Mouse (Mus musculus): ENCODE measurements around the gene Adcy9.

Gene Adcy9

DNA sequence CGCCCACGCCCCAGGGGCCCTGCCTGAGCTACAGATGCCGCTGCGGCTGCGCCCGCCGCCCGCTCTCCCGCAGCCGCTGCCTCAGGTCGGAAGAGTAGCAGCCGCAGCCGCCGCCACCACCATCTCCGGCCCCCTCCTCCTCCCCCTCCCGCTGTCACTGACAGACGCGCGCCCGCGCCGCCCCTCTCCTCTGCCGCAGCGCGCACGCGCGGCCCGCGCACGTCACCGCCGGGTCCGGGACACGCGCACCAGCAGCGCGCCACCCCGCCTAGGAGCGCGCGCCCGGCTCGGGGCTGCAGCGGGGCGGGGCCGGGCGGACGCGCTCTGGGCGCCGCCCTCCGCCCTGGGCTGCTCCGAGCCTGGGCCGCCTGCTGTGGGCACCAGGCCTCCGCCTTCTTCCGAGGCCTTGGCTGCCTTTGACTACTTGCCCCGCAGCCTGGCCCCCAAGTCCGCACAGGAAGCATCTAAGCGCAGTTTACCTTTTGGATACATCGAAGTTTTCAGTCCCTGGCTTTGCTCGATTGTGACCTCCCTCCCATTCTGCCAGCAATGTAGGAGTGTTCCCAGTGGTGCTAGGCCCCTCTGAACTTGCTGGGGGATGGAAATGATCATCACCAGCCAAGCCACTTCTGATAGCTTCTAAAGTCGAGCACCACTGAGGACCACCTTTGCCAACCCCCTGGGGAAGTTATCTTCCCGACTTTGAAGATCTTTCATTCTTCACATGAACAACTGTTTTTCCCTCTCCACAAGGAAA lies at the start of gene Adcy9:
Gene Adcy9, minus strand, starts transcription at position 201 of the 757 bp plus-strand sequence.
- DNase-seq (ENCODE audit: low read depth, low spot score): peak; percentile 94

DNA sequence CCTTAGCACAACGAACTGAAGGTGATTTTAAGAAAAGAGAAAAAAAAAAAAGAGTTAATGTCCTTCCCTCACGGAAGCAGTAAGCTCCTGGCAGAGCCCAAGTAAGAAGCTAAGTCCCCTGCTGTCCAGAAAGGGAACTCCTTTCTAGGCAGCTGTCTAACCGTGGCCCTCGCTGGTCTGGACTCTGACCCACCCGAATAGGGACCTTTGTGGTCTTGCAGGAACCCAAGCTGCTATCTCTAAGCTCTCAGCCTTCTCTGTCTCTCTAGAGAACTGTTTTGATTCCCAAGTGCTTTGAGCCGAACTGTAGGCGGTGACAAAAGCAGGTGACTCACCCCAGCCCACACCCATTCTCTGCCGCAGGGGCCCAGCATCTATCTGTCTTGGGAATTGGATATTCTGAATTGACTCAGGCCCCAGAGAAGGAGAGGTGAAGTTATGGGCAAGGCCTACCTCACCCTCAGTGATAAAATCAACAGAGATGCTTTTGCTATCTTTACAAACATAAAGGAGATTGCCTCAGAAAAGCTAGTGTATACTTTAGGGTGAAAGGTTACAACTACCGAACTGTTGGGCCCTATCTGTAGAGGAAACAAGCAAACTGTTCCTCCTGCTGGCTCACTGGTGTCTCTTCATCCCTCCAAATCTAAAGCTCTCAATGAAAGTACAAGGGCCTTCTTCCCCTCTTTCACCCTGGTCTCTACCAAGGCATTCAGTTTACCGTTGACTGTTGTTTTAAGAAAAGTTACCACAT lies 49.5 kb upstream of the Adcy9 start:
- DNase-seq (ENCODE audit: low read depth, low spot score): peak; percentile 46

DNA sequence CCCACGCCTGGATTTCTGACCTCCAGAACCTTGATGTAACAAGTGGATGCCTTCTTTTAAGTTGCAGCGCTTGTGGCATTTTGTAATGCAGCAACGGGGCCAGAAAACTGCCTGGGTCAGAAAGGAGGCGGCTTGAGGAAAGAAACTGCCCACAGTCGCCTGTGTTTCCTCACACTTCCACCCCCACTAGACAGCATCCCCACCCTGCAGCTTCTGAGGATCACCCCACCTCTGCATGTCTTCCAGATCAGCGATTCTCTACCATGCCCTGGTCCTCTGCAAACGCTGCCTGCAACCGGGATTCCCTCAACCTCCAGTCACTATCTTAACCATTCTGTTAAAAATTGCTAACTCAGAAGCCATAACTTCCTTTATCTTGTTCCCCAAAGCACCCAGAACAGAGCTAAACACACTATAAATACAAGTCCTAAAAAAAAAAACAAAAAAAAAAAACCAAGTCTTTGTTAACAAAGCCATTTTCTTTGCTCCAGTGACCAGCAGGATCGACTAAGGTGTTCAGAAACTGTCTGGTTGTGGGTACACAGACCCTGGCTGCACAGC lies 44.3 kb upstream of the Adcy9 start:
- DNase-seq (ENCODE audit: low read depth, low spot score): no peak

DNA sequence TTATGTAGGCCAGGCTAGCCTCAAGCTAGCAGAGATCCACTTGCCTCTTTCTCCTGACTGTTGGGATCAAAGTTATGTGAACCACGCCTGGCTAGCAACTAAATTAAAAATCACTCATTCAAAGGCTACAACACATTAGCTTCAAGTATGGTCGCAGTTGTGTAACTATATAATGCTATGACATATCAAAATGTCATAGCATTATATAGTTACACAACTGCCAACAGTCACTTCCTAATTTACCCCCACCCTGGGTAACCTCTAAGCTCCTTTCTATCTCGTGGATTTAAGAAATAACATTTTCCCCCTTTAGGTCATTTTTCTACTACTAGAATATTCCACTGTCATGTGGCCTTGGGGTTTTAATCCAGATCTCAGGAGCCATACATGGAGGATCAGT lies 37.6 kb upstream of the Adcy9 start:
- DNase-seq (ENCODE audit: low read depth, low spot score): no peak

DNA sequence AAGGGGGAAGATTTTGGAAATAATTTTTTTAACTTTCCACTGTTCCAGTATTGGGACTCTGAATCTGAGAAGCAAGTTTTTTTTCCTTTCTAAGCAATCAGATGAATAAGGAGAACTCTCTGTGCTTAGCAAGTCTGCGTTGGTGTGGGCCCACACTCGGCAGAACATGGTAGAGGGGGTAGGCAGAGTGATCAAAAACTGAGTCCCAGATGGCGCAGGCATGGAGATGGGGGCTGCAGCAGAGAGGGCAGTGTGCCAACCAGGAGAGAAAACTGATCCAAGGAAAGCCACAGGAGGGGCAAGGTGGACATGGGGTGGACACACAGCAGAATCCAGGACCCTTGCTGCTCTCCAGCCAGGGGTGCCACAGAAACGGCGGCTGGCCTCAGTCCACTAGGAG lies 36.1 kb upstream of the Adcy9 start:
- DNase-seq (ENCODE audit: low read depth, low spot score): no peak

DNA sequence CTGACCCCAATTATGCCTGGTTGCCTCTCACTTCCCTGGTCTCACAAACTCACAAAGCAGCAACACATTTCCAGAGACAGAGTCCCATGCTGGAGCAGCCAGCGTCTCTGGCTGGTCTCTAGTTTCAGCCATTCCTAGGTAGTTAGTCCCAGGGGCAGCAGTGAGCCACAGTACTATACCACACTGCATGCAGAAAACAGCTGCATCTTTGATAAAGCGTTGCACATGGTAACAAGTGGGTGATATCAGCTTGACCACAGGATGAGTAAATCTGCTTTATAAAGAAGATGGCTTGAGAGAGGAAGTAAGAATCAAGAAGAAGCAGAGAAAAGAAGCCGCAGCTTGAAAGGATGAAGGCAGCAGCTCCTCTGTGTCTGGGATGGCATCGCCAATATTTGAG lies 35.4 kb upstream of the Adcy9 start:
- no peak for DNase-seq (ENCODE audit: low read depth, low spot score)

DNA sequence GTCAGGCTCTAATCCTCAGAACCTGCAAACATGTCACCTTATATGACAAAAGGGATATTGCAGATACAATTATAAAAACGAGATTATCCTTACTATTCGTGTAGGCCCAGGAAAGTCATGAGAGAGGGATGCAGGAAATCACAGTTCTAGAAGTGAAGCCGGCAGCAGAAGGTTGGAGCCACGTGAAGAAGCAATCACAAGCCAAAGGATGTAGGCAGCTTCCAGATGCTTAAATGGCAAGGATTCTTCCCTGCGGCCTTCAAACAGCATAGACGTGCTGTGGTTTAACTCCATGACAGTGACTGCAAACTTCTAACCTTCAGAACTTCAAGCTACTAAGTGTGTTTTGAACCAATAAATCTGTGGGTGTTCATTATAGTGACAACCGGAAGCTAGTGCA lies 34.3 kb upstream of the Adcy9 start:
- no peak for DNase-seq (ENCODE audit: low read depth, low spot score)

DNA sequence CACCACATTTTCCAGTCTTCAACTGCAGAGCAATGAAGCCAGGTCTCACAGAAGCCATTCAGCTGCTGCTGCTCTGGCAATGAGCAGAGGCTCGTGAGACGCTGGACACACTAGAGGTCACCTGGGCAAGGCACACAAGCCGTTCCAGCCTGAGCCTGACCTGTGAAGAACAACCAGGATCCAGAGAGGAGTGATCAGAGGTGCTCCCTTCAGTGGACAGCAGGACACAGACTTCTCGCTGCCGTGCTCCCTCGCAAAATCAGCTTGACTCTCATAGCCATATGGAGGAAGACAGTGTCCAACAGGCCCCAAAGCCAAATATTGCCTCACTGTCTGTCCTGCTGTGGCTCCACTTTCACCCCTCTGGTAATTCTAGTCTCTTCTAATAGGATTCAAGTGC lies 29.1 kb upstream of the Adcy9 start:
- DNase-seq (ENCODE audit: low read depth, low spot score): no peak

DNA sequence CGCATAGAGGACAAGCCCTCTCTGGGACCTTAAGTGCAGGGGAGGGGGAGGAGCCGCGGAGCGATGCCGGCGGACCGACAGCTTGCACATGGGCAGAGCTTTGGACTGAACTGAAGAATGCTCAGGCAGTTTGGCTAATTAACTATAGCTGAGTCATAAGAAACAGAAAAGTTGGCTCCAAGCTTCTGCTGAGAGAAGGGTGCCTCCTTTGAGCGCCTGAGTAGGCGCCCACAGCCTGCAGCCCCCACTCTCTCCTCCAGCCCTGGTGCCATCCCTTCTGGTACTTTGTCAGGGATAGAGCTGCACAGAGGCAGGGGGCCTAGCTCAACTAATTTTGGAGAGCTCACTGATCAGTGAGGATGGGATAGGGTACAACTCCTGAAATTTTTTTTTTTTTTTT lies 27.9 kb upstream of the Adcy9 start:
- peak; percentile 43 for DNase-seq (ENCODE audit: low read depth, low spot score)

DNA sequence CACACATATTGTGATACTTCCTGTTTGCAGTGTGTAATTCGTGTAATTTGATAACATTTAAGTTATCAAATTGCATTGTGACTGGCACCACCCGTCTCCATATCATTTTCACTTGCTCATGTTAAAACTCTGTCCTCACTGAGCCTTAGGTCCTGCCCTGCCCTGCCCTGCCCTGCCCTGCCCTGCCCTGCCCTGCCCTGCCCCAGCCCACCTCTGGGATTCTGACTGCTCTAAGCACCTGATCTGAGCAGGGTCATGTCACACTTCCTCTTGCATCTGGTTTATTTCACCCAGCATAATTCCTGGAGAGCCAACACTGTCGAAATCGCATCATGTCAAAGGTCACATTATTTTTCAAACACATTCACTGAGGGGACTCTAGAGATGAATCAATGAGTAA lies 26.1 kb upstream of the Adcy9 start:
- DNase-seq (ENCODE audit: low read depth, low spot score): no peak

DNA sequence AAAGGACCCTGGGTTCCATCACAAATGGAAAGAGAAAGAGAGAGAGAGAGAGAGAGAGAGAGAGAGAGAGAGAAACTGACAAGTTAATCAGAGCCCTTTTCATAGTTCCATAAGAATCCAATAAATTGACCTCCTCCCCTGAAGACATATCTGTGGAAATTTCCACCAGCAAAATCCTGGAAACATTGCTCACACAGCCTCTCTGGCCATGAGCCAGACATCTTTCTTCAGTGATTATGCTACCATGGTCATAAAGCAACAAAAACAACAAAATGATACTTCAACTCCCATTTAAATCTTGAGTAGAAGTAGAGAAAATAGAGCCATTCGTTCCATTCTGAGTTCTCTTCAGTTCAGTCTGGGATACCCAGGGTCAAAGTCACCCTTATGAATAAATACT lies 24.1 kb upstream of the Adcy9 start:
- DNase-seq (ENCODE audit: low read depth, low spot score): no peak

DNA sequence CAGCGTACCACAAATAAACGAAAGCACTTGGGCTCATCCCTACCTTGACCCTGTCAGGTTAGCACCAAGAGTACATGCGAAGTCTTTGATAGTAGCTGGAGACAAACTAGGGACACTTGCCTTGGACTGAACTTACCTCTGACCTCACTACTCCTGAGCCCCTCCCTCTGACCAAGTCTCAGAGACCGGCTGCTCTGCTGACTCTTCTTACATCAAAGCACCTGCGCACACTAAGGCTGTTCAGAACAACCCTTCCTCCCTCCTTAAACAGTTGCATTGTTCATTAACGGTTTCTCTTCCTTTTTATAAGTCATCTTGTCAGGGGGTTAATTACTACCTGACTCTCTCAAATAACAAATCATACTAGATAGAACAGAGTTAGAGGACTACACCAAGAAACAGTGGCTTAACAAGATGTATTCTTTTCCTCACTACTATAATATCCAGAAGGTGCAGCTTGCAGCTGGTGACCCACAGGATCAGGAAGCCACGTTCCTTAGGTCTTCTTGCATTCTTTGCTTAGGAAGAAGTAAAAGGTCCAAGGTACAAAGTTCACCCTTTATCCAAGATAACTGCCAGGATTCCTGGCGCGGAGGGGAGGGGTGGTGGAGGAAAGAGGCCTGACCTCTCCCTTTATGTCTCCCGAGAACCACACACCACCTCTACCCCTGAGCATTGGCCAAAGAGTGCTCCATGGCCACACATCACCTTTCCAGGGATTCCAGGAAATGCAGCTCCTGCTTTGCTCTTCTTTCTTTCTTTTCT lies 19.2 kb upstream of the Adcy9 start:
- DNase-seq (ENCODE audit: low read depth, low spot score): no peak

DNA sequence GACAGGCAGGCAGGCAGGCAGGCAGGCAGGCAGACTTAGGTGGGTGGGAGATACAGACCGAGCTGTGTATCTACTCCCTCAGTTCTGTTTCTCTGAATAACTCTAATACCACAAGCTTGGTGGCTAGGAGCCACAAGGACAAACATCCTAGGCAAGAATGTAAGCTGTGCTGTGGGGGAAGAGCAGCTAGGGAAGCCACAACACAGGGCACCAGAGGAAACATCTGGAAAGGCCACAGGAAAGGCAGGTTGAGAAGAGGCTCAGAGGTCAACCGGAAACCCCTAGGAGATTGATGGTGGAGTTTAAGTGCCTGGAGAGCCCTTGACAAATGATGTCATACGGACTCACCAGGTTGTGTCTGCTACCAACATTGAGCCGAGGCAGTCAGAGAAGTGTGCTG lies 16.4 kb upstream of the Adcy9 start:
- DNase-seq (ENCODE audit: low read depth, low spot score): no peak

DNA sequence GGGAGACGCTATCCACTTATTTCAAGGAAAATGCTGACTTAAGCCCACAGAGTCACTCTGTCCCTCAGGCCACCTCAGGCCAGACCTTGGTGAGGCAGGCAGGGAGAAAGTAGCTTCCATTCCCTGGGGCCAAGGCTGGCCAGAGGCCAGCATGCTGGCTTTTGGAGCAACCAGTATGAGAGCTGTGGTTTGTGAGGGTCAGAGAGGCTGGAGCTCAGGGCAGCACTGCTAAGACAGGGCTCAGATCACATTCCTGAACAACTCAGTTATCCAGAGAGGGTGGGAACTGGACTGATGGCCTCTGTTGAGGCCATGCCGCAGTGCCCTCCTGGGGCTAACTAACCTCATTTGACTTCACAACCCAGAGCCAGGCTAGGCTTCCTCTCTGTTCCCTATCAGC lies 15.1 kb upstream of the Adcy9 start:
- no peak for DNase-seq (ENCODE audit: low read depth, low spot score)

DNA sequence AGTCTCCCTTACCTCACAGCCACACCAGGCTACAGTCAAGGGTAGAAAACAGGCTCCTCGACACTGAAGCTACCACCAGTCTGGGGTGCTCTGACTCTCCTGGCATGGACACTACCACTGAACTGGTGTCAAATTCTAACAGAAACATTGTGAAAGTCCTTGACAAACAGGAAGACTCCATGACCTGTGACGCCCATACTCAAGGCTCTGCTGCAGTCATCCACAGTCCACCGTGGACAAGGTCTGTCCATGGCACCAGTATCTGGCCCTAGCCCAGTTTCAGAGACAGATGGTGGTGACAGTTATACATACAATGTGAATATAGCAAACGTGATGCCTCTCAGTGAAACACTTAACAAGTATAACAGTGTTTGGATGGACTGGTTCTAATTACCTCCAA lies 11.5 kb upstream of the Adcy9 start:
- DNase-seq (ENCODE audit: low read depth, low spot score): no peak

DNA sequence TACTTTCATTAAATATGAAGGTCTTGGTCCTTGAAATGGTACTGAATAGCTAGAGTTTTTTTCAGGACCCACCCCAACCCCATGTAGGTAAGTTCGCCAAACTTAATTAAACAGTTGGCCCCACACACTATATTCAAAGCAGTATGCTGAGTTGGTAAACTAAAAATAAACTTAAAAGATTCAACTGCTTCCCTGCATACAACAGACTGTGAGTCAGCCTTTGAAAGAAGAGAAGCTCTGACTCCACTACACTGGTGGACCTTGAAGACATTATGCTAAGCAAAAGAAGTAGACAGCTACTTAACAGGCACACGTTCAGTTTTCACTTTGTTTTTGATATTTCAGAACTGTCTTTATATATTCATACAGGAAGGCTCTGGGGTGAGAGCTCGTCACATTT lies 10.7 kb upstream of the Adcy9 start:
- no peak for DNase-seq (ENCODE audit: low read depth, low spot score)

DNA sequence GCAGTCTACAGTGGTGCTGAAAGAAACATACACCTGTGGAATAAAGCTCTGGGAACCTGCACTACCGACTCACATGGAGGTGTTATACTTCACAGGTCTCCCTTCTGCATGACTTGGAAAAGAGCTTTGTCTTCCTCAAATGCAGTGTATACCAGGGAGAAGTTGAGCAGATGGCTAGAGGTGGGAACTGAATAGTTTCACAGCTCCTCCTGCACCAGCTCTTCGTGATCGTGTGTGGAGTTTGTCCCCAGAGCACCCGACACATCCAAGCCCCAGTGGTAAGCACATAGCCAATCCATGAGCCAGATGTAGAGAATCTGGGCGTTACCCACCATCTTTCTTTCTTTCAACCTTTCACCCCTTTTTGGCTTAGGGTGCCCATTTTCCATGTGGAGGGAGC lies 9.9 kb upstream of the Adcy9 start:
- DNase-seq (ENCODE audit: low read depth, low spot score): no peak

DNA sequence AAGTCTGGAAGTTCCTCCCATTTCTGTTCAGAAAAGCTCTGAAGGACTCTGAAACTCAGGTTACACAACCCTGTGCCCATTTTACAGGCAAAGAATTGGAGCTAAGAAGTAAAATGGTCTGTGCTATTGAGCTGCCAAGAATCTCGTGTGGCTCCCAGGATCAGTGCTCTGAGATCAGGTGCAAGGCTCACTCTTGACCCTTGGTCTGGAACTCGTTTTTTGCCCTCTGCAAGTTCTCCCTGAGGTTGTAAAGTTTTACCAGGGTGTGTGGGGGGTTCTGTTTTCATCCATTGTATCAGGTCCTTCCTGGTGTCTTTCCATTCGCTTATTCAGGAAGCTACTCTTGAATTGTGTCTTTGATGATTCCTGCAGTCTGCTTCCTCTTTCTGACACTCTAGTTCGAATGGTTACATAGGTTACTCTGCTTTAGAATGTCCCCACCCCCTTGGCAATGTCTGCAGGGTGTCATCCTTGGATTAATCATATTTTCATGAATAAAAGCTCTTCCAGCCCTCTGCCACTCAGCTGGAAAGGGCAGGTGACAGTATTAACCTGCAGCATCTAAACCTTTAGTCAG lies 5.4 kb upstream of the Adcy9 start:
- no peak for DNase-seq (ENCODE audit: low read depth, low spot score)

DNA sequence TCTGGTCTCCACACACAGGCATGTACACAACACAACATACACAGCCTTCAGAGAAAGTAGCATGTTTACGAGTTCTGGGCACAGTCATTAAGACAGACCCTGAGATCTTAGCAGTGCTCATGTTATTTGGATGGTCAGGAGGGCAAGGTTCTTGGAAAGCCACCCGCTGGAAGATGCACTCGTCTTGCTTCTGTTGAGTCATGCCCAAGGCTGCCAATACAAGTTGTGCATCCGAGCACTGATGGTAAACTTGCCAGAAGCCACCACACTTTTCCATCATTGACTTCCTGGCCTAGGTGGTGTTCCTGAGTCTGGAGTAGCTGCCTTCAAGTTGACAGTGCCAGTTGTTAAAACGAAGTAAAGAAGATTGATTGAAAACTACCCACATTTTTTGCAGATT lies 3.3 kb upstream of the Adcy9 start:
- no peak for DNase-seq (ENCODE audit: low read depth, low spot score)

DNA sequence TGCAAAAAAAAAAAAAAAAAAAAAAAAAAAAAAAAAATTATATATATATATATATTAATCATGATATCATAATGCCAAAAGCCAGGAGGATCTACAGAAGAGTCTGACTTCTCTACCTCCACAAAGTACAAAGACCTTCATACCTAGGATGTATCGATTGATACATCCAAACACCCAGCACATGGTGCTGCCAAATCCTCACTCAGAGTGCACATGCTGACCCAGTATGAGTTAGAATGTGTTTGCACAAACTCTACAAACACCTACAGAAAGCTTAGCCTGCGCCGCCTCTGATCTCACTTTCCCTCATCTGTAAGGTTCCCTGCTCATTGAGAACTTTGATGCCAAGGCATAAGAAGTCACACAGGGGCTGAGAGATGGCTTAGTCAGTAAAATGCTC lies 2.7 kb upstream of the Adcy9 start:
- DNase-seq (ENCODE audit: low read depth, low spot score): no peak

DNA sequence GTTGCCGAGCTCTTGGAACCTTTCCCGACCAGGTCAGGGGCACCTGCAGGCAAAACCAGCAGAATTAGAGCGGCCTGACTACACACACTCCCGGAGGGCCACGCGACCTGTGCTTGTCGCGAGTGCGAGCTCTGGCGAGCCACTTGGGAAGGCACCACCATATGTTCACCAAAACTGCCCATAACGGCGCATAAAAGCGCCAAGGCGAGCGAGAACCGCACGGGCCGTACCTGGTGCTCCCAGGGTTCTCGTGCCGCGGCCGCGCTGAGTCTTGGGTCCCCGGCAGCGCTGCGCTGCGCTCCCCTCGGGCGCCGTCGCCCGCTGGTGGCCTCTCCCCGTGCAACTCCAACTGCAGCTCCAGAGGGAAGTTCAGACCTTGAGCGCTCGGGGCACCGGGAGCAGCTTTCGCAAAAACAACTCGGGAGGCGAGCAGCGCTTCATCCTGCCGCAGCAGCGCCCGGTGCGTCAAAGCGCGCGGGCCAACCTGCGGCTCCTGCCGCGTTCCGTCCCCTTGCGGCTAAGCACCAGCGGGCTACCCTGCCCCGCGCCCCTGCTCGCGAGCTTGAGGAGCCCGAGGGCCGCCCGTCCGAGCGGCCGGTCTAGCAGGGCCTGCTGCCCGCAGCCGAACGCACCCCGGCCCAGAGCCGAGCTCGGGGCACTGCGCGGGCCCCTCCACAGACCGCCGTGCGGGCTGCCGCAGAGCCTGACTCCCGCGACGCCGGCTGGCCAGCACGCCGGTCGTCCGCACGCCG lies 576 bp downstream of the Adcy9 start:
- DNase-seq (ENCODE audit: low read depth, low spot score): peak; percentile 76
